Mouse (Mus musculus) ES-Bruce4 (cell line): Measurements from ENCODE around the gene Srxn1.

Experiments
- CTCF ChIP-seq: IDR thresholded peaks from one replicate; pipeline ENCODE4 v1.8.1; 2011; ENCODE audit warnings: low read depth, low read length
- POLR2A ChIP-seq: IDR thresholded peaks from one replicate; pipeline ENCODE4 v1.8.1; 2011; ENCODE audit warnings: low read length; ENCODE audit not compliant: insufficient read depth

DNA sequence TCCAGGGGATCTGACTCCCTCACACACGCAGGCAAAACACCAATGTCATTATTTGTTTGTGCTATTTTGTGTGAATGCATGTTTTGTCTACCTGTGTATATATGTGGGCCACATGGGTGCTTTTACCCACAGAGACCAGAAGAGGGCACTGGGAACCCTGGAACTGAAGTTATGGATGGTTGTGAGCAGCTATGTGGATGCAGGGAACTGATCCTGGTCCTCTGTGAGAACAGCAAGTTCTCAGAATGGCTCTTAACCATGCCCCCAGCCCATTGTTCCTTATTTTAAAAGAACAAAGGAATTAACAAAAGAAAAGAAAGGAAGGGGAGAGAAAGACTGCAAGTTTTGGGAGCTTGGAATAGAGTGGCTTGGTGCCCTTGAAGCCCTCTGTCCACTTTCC lies 54.2 kb downstream of the Srxn1 start:
- TF ChIP-seq CTCF (no peak), POLR2A (no peak)
